Mouse (Mus musculus) G1E (cell line): ENCODE measurements around the gene Hand2. TPM values are rescaled to one million over a fixed set of nuclear protein-coding genes. Genes with fewer than 3 reads are reported as not detected.

Source experiments
- ATAC-seq: 2 replicates; pipeline ENCODE4 v1.8.0; 2016; ENCODE audit warnings: mild to moderate bottlenecking; ENCODE audit not compliant: insufficient number of reproducible peaks, poor library complexity, low FRiP score, severe bottlenecking; ENCODE audit errors: extremely low read depth
- DNase-seq: peaks from one replicate; pipeline ENCODE4 v3.0.0; 2012; ENCODE audit warnings: low spot score
- H3K27me3 ChIP-seq: 2 replicates; pipeline ENCODE4 v1.6.1; 2012; ENCODE audit warnings: mild to moderate bottlenecking, low read length, inconsistent platforms; ENCODE audit not compliant: insufficient read depth
- H3K36me3 ChIP-seq: replicated peaks from 2 replicates; pipeline ENCODE3; 2012; ENCODE audit warnings: mild to moderate bottlenecking, inconsistent platforms
- H3K4me1 ChIP-seq: 2 replicates; pipeline ENCODE4 v1.6.1; 2012; ENCODE audit warnings: low read depth, low read length, inconsistent platforms, mixed read lengths; ENCODE audit not compliant: insufficient read depth
- H3K4me3 ChIP-seq: 2 replicates; pipeline ENCODE4 v1.5.1; 2012; ENCODE audit warnings: low read depth, mild to moderate bottlenecking, inconsistent platforms, low read length, moderate library complexity, mixed read lengths
- H3K9me3 ChIP-seq: replicated peaks from 2 replicates; pipeline ENCODE4 v1.6.1; 2012; ENCODE audit warnings: inconsistent platforms
- CTCF ChIP-seq: IDR thresholded peaks from 2 replicates; pipeline ENCODE4 v1.5.1; 2012; ENCODE audit warnings: low read depth, low read length, inconsistent platforms, mixed read lengths
- GATA1 ChIP-seq: IDR thresholded peaks from 2 replicates; pipeline ENCODE4 v1.6.1; 2012; ENCODE audit warnings: borderline replicate concordance, low read length, inconsistent platforms, mixed read lengths
- GATA2 ChIP-seq: IDR thresholded peaks from 2 replicates; pipeline ENCODE4 v1.6.1; 2012; ENCODE audit warnings: low read depth, low read length, inconsistent platforms, borderline replicate concordance
- POLR2AphosphoS5 ChIP-seq: IDR thresholded peaks from 2 replicates; pipeline ENCODE4 v1.6.1; 2012; ENCODE audit warnings: low read depth, low read length, inconsistent platforms; ENCODE audit not compliant: insufficient replicate concordance
- TAL1 ChIP-seq: conservative IDR thresholded peaks from 2 replicates; pipeline ENCODE4 v1.6.1; 2012; ENCODE audit warnings: low read depth, low read length, inconsistent platforms, mixed read lengths
- polyA plus RNA-seq: library from polyadenylated mRNA; stranded (reverse); fragments of >175 nt; gene quantifications from 2 replicates; pipeline ENCODE4 v1.2.3, GENCODE M21; 2012
- total RNA-seq, 2 experiments: library from RNA; stranded (forward) in 1 of 2; stranded (reverse) in 1 of 2; fragments of 200-1000 nt in 1 of 2; fragments of >200 nt in 1 of 2; fragmentation: Nextera tagmentation in 1 of 2; gene quantifications; 2 replicates each; pipeline ENCODE4 v1.2.3; 2014 to 2017

The Hand2 gene
- total and polyA plus RNA-seq, 3 experiments, result not detected

GRCm38 (mm10) chr8:57351861-57352260, 31.1 kb downstream of the Hand2 start:
- H3K9me3 ChIP-seq, result no peaks in the 10 kb centered on the region
- H3K36me3 ChIP-seq, result no peaks in the 10 kb centered on the region
- no peaks in the 10 kb centered on the region for H3K4me1 ChIP-seq
- no peak for ATAC-seq
- no peak for DNase-seq
- no peak for TF ChIP-seq CTCF
- no peak for TF ChIP-seq GATA2
- TF ChIP-seq GATA1, result no peak
- TF ChIP-seq POLR2AphosphoS5, result no peak
- no peak for TF ChIP-seq TAL1
- peaks cover 10% of the 10 kb centered on the region; the same call in 1 of the 2 replicates for H3K27me3 ChIP-seq
- H3K4me3 ChIP-seq, result no peak overlapping the region

GRCm38 (mm10) chr8:57353346-57354305, 32.8 kb downstream of the Hand2 start:
- TF ChIP-seq TAL1, result no peak
- TF ChIP-seq GATA2, result no peak
- no peak for TF ChIP-seq GATA1
- no peak for TF ChIP-seq POLR2AphosphoS5
- no peak for TF ChIP-seq CTCF
- ATAC-seq, result no peak
- no peak for DNase-seq
- H3K9me3 ChIP-seq, result no peaks in the 10 kb centered on the region
- no peak overlapping the region for H3K4me3 ChIP-seq
- no peaks in the 10 kb centered on the region for H3K36me3 ChIP-seq
- peaks cover 10% of the 10 kb centered on the region; the same call in 1 of the 2 replicates for H3K27me3 ChIP-seq
- no peaks in the 10 kb centered on the region for H3K4me1 ChIP-seq

- no peak for TF ChIP-seq GATA1
- TF ChIP-seq CTCF, result no peak
- TF ChIP-seq TAL1, result no peak
- TF ChIP-seq POLR2AphosphoS5, result no peak
- no peak for TF ChIP-seq GATA2
- DNase-seq, result no peak
- H3K9me3 ChIP-seq, result no peaks in the 10 kb centered on the region
- ATAC-seq, result no peak
- no peaks in the 10 kb centered on the region for H3K4me1 ChIP-seq
- no peaks in the 10 kb centered on the region for H3K36me3 ChIP-seq
- H3K27me3 ChIP-seq, result peaks cover 10% of the 10 kb centered on the region; the same call in 1 of the 2 replicates
- no peak overlapping the region for H3K4me3 ChIP-seq
Measured at GRCm38 (mm10) chr8:57354876-57355275, 34.1 kb downstream of the Hand2 start.

- DNase-seq (no peak), ATAC-seq (no peak)
- no peak for TF ChIP-seq TAL1
- TF ChIP-seq GATA2, result no peak
- no peak for TF ChIP-seq POLR2AphosphoS5
- TF ChIP-seq GATA1, result no peak
- TF ChIP-seq CTCF, result no peak
- Histone ChIP-seq H3K4me1 (no peaks in the 10 kb centered on the region), H3K27me3 (peaks cover 10% of the 10 kb centered on the region; the same call in 1 of the 2 replicates), H3K9me3 (no peaks in the 10 kb centered on the region), H3K4me3 (no peak overlapping the region), H3K36me3 (no peaks in the 10 kb centered on the region)
Measured at GRCm38 (mm10) chr8:57356529-57357325, 35.9 kb downstream of the Hand2 start.

- no peaks in the 10 kb centered on the region for H3K4me1 ChIP-seq
- H3K9me3 ChIP-seq, result no peaks in the 10 kb centered on the region; the same call in 1 of the 2 replicates
- TF ChIP-seq POLR2AphosphoS5, result no peak
- TF ChIP-seq CTCF, result no peak
- TF ChIP-seq GATA2, result no peak
- no peak for TF ChIP-seq TAL1
- TF ChIP-seq GATA1, result no peak
- no peak overlapping the region for H3K4me3 ChIP-seq
- no peaks in the 10 kb centered on the region for H3K27me3 ChIP-seq
- ATAC-seq, result no peak
- no peaks in the 10 kb centered on the region for H3K36me3 ChIP-seq
- no peak for DNase-seq
Measured at GRCm38 (mm10) chr8:57360493-57360892, 39.7 kb downstream of the Hand2 start.
